Mouse (Mus musculus) yolk sac, embryonic 10.5 days (tissue): ENCODE results near the gene Cxcr2.
A peak's percentile ranks its signal among the peaks of the same experiment; 100 is the strongest.
"Not testable (repeated sequence)": the region's sequence is repeated elsewhere in the genome, so short reads cannot be mapped to it uniquely, and the experiment has no call there.

Experiments
- DNase-seq: peaks from one replicate; pipeline ENCODE4 v3.0.0-alpha.2; 2017; ENCODE audit warnings: low spot score

The Cxcr2 gene

GRCm38 (mm10) chr1:74139415-74139814 is 14.4 kb upstream of the Cxcr2 start:
- DNase-seq: no peak

GRCm38 (mm10) chr1:74141781-74142180 is 12.0 kb upstream of the Cxcr2 start:
- no peak for DNase-seq

GRCm38 (mm10) chr1:74149106-74149885 is 4.5 kb upstream of the Cxcr2 start:
- peak; percentile 54 for DNase-seq

GRCm38 (mm10) chr1:74150101-74150500 is 3.7 kb upstream of the Cxcr2 start:
- DNase-seq: no peak

- DNase-seq: peak; percentile 76
These were observed 2.7 kb upstream of the Cxcr2 start for GRCm38 (mm10) chr1:74151091-74151490.

GRCm38 (mm10) chr1:74155435-74156012 is 1.7 kb downstream of the Cxcr2 start:
- DNase-seq: no peak

- DNase-seq: no peak
These were observed 2.7 kb downstream of the Cxcr2 start for GRCm38 (mm10) chr1:74156381-74156910.

GRCm38 (mm10) chr1:74159613-74160012 is 5.8 kb downstream of the Cxcr2 start:
- not testable (repeated sequence) for DNase-seq

- DNase-seq: no peak
These were observed 6.2 kb downstream of the Cxcr2 start for GRCm38 (mm10) chr1:74160036-74160435.

GRCm38 (mm10) chr1:74167136-74167535 is 13.3 kb downstream of the Cxcr2 start:
- no peak for DNase-seq

GRCm38 (mm10) chr1:74169721-74170120 is 15.9 kb downstream of the Cxcr2 start:
- DNase-seq: no peak

GRCm38 (mm10) chr1:74172722-74173121 is 18.9 kb downstream of the Cxcr2 start:
- no peak for DNase-seq

GRCm38 (mm10) chr1:74175731-74176130 is 21.9 kb downstream of the Cxcr2 start:
- no peak for DNase-seq

GRCm38 (mm10) chr1:74178618-74179017 is 24.8 kb downstream of the Cxcr2 start:
- no peak for DNase-seq

- no peak for DNase-seq
These were observed 26.0 kb downstream of the Cxcr2 start for GRCm38 (mm10) chr1:74179624-74180408.

GRCm38 (mm10) chr1:74181462-74181861 is 27.7 kb downstream of the Cxcr2 start:
- DNase-seq: no peak

GRCm38 (mm10) chr1:74183006-74183405 is 29.2 kb downstream of the Cxcr2 start:
- no peak for DNase-seq

GRCm38 (mm10) chr1:74190471-74190870 is 36.7 kb downstream of the Cxcr2 start:
- no peak for DNase-seq

GRCm38 (mm10) chr1:74192711-74193110 is 38.9 kb downstream of the Cxcr2 start:
- no peak for DNase-seq

GRCm38 (mm10) chr1:74194445-74194844 is 40.7 kb downstream of the Cxcr2 start, which contains the start of gene Cxcr1:
Cxcr1 (minus strand) TSS chr1:74194631.
- DNase-seq: no peak

GRCm38 (mm10) chr1:74195961-74196360 is 42.2 kb downstream of the Cxcr2 start:
- DNase-seq: no peak

GRCm38 (mm10) chr1:74196621-74197419 is 43.0 kb downstream of the Cxcr2 start:
- DNase-seq: peak; percentile 82
